Mouse (Mus musculus) CH12.LX (cell line): ENCODE data around the gene Cnn2. TPM values are rescaled to one million over a fixed set of nuclear protein-coding genes. Genes with fewer than 3 reads are reported as not detected.

ENCODE experiments used
- DNase-seq: peaks from one replicate; pipeline ENCODE4 v3.0.0-alpha.2; 2013; ENCODE audit errors: extremely low read depth
- H3K27ac ChIP-seq: 2 replicates; pipeline ENCODE4 v1.5.1; 2012; ENCODE audit warnings: low read depth, mild to moderate bottlenecking, control low read depth, moderate library complexity; ENCODE audit not compliant: insufficient read depth
- H3K27me3 ChIP-seq: replicated peaks from 2 replicates; pipeline ENCODE3; 2012; ENCODE audit warnings: inconsistent platforms
- H3K36me3 ChIP-seq, 2 experiments: replicated peaks in 1 of 2; 2 replicates each; pipeline versions ENCODE3 to v1.6.1; 2012; ENCODE audit warnings: inconsistent platforms in 1 of 2, low read length in 1 of 2, mild to moderate bottlenecking in 1 of 2, mixed read lengths in 1 of 2, moderate library complexity in 1 of 2; ENCODE audit not compliant: control insufficient read depth in 1 of 2, insufficient read depth in 1 of 2
- H3K4me1 ChIP-seq, 2 experiments: 2 replicates each; pipeline ENCODE4 v1.6.1; 2012; ENCODE audit warnings: inconsistent platforms in 1 of 2, moderate library complexity in 1 of 2; ENCODE audit not compliant: insufficient read depth in 2 of 2, control insufficient read depth in 1 of 2
- H3K4me2 ChIP-seq: 2 replicates; pipeline ENCODE4 v1.6.1; 2012; ENCODE audit warnings: low read depth, mild to moderate bottlenecking, control low read depth; ENCODE audit not compliant: poor library complexity, insufficient read depth, severe bottlenecking
- H3K4me3 ChIP-seq, 3 experiments: fragments of 150-350 bp in 1 of 3; sonication (generic) in 1 of 3; replicated peaks in 1 of 3; 2 replicates each; pipeline versions ENCODE3 to v1.5.1; 2011 to 2012; ENCODE audit warnings: low read depth in 2 of 3, low read length in 2 of 3, mild to moderate bottlenecking in 2 of 3, moderate library complexity in 2 of 3, control low read depth in 1 of 3, improper control_type of control experiment in 1 of 3, inconsistent platforms in 1 of 3, mixed read lengths in 1 of 3; ENCODE audit not compliant: poor library complexity in 1 of 3
- H3K79me2 ChIP-seq: replicated peaks from 2 replicates; pipeline ENCODE4 v1.6.1; 2012; ENCODE audit warnings: mild to moderate bottlenecking, moderate library complexity; ENCODE audit not compliant: control insufficient read depth, poor library complexity, insufficient read depth, severe bottlenecking; ENCODE audit errors: extremely low read depth
- H3K9ac ChIP-seq: 2 replicates; pipeline ENCODE4 v1.6.1; 2012; ENCODE audit warnings: low read depth, mild to moderate bottlenecking, control low read depth, moderate library complexity; ENCODE audit not compliant: insufficient read depth
- H3K9me3 ChIP-seq: replicated peaks from 2 replicates; pipeline ENCODE3; 2012; ENCODE audit warnings: low read length, inconsistent platforms, mixed read lengths
- BHLHE40 ChIP-seq: IDR thresholded peaks from 2 replicates; pipeline ENCODE4 v1.6.1; 2011; ENCODE audit warnings: mild to moderate bottlenecking, low read depth, low read length, improper control_type of control experiment
- CHD1 ChIP-seq: IDR thresholded peaks from 2 replicates; pipeline ENCODE4 v1.6.1; 2012; ENCODE audit warnings: low read depth, low read length, improper control_type of control experiment, inconsistent platforms
- ELF1 ChIP-seq: IDR thresholded peaks from 2 replicates; pipeline ENCODE4 v1.6.1; 2014; ENCODE audit warnings: low read depth, mild to moderate bottlenecking, inconsistent platforms, low read length, improper control_type of control experiment
- ETS1 ChIP-seq: conservative IDR thresholded peaks from 2 replicates; pipeline ENCODE4 v1.6.1; 2012; ENCODE audit warnings: low read depth, mild to moderate bottlenecking, inconsistent platforms, low read length, improper control_type of control experiment, moderate library complexity
- GABPA ChIP-seq: IDR thresholded peaks from 2 replicates; pipeline ENCODE4 v1.6.1; 2012; ENCODE audit warnings: low read depth, low read length, improper control_type of control experiment, inconsistent platforms; ENCODE audit not compliant: insufficient replicate concordance
- HCFC1 ChIP-seq: IDR thresholded peaks from 2 replicates; pipeline ENCODE4 v1.6.1; 2012; ENCODE audit warnings: low read depth, mild to moderate bottlenecking, inconsistent platforms, low read length, improper control_type of control experiment
- IRF4 ChIP-seq: IDR thresholded peaks from 2 replicates; pipeline ENCODE4 v1.6.1; 2014; ENCODE audit warnings: low read depth, mild to moderate bottlenecking, inconsistent platforms, low read length, improper control_type of control experiment
- KAT2A ChIP-seq: IDR thresholded peaks from 2 replicates; pipeline ENCODE4 v1.6.1; 2012; ENCODE audit warnings: low read length, improper control_type of control experiment, inconsistent platforms; ENCODE audit not compliant: insufficient replicate concordance
- MAFK ChIP-seq: IDR thresholded peaks from 2 replicates; pipeline ENCODE4 v1.6.1; 2011; ENCODE audit warnings: low read length, improper control_type of control experiment; ENCODE audit not compliant: insufficient replicate concordance
- MAZ ChIP-seq: IDR thresholded peaks from 2 replicates; pipeline ENCODE4 v1.6.1; 2012; ENCODE audit warnings: low read depth, mild to moderate bottlenecking, inconsistent platforms, low read length, improper control_type of control experiment, moderate library complexity
- MXI1 ChIP-seq: IDR thresholded peaks from 2 replicates; pipeline ENCODE4 v1.6.1; 2011; ENCODE audit warnings: mild to moderate bottlenecking, low read depth, low read length, improper control_type of control experiment
- NELFE ChIP-seq: IDR thresholded peaks from 2 replicates; pipeline ENCODE4 v1.6.1; 2011; ENCODE audit warnings: low read depth, low read length, improper control_type of control experiment
- PAX5 ChIP-seq: IDR thresholded peaks from 2 replicates; pipeline ENCODE4 v1.6.1; 2012; ENCODE audit warnings: low read length, inconsistent platforms, mixed read lengths
- POLR2A ChIP-seq: IDR thresholded peaks from 2 replicates; pipeline ENCODE4 v1.6.1; 2011; ENCODE audit warnings: low read depth, mild to moderate bottlenecking, improper control_type of control experiment, low read length
- POLR2AphosphoS2 ChIP-seq: IDR thresholded peaks from 2 replicates; pipeline ENCODE4 v1.6.1; 2011; ENCODE audit warnings: low read depth, low read length, improper control_type of control experiment
- RCOR1 ChIP-seq: conservative IDR thresholded peaks from 2 replicates; pipeline ENCODE4 v1.6.1; 2012; ENCODE audit warnings: low read depth, mild to moderate bottlenecking, inconsistent platforms, low read length, improper control_type of control experiment
- USF1 ChIP-seq: IDR thresholded peaks from 2 replicates; pipeline ENCODE4 v1.6.1; 2014; ENCODE audit warnings: low read depth, mild to moderate bottlenecking, inconsistent platforms, low read length, improper control_type of control experiment
- ZMIZ1 ChIP-seq: IDR thresholded peaks from 2 replicates; pipeline ENCODE4 v1.6.1; 2012; ENCODE audit warnings: low read depth, mild to moderate bottlenecking, inconsistent platforms, low read length, improper control_type of control experiment
- ZNF384 ChIP-seq: IDR thresholded peaks from 2 replicates; pipeline ENCODE4 v1.6.1; 2012; ENCODE audit warnings: low read depth, low read length, improper control_type of control experiment, inconsistent platforms
- dilution Hi-C: fragments of 300-500 bp; cut with MboI; formaldehyde crosslinking; loops from 2 replicates; pipeline ENCODE4 v1.14.3; 2020; ENCODE audit warnings: low sequenced_read_pairs; ENCODE audit not compliant: extremely low pct_unique_long_range_greater_than_20kb, extremely low pct_ligation_motif_present
- in situ Hi-C: fragments of 300-500 bp; cut with MboI; formaldehyde crosslinking; loops from 3 replicates; pipeline ENCODE4 v1.14.3; 2019; ENCODE audit warnings: low sequenced_read_pairs, low pct_ligation_motif_present, low pct_unique_long_range_greater_than_20kb, mixed read lengths
- polyA plus RNA-seq: library from polyadenylated mRNA; unstranded; fragments of >175 nt; gene quantifications from 2 replicates; pipeline ENCODE4 v1.2.1, GENCODE M21; 2012; ENCODE audit warnings: low read depth; ENCODE audit not compliant: insufficient read length
- total RNA-seq, 2 experiments: library from RNA; depleted of rRNA; stranded (reverse); fragments of 300-350 nt in 1 of 2; fragments of >200 nt in 1 of 2; gene quantifications; 2 replicates each; pipeline ENCODE4 v1.2.3; 2012 to 2014

Cnn2 gene
- total and polyA plus RNA-seq, 3 experiments = 26.9 to 62.7 (median 49.0) TPM

GRCm38 (mm10) chr10:79969124-79969568 lies 19.2 kb upstream of the Cnn2 start:
- no peak for DNase-seq
- no peak overlapping the region for H3K27ac ChIP-seq
- H3K36me3 ChIP-seq = peaks cover 64 to 92% of the 10 kb centered on the region in 2 experiments
- H3K79me2 ChIP-seq = no peaks in the 10 kb centered on the region
- no peak overlapping the region for H3K4me2 ChIP-seq
- dilution Hi-C loops (no loop called here), in situ Hi-C loops (no loop called here)
- no peaks in the 10 kb centered on the region for H3K27me3 ChIP-seq
- H3K9me3 ChIP-seq = no peaks in the 10 kb centered on the region
- H3K4me3 ChIP-seq = no peak overlapping the region
- H3K4me1 ChIP-seq = no peaks in the 10 kb centered on the region
- no peak overlapping the region for H3K9ac ChIP-seq
- TF ChIP-seq POLR2AphosphoS2 = peak; percentile 31; the same call in 1 of the 2 replicates
- TF ChIP-seq ELF1 = no peak
- no peak for TF ChIP-seq GABPA

- no peak within 1 kb of the TSS for H3K4me2 ChIP-seq
- no peak for DNase-seq
- in situ Hi-C loops = no loop called here
- H3K4me1 ChIP-seq = no peaks in the 10 kb centered on the region
- H3K4me3 ChIP-seq = no peak within 1 kb of the TSS
- H3K9me3 ChIP-seq = peaks cover 2% of the 10 kb centered on the region
- TF ChIP-seq BHLHE40 = no peak
- TF ChIP-seq ETS1 = no peak
- TF ChIP-seq PAX5 = no peak
- no peak for TF ChIP-seq USF1
- TF ChIP-seq CHD1 = no peak
- TF ChIP-seq POLR2A = no peak
- TF ChIP-seq ZNF384 = no peak
- no peak for TF ChIP-seq MAFK
- no peak for TF ChIP-seq ZMIZ1
- no peak for TF ChIP-seq KAT2A
- TF ChIP-seq HCFC1 = no peak
- no peak for TF ChIP-seq MXI1
- TF ChIP-seq RCOR1 = no peak
- no peak for TF ChIP-seq NELFE
- TF ChIP-seq MAZ = no peak
- TF ChIP-seq IRF4 = no peak
- no peak within 1 kb of the TSS for H3K9ac ChIP-seq
- no peak within 1 kb of the TSS for H3K27ac ChIP-seq
- peaks cover 62 to 90% of the 10 kb centered on the region in 2 experiments for H3K36me3 ChIP-seq
- no peaks in the 10 kb centered on the region for H3K27me3 ChIP-seq
- dilution Hi-C loops = no loop called here
- H3K79me2 ChIP-seq = no peaks in the 10 kb centered on the region
These were observed 17.8 kb upstream of the Cnn2 start, which contains the start of gene Grin3b for GRCm38 (mm10) chr10:79970415-79971182. TSS of gene Grin3b (plus strand) at chr10:79970715.
